Mouse (Mus musculus) telencephalon, adult 2 months (tissue): Measurements from ENCODE around the gene Tprg.

Experiments
- DNase-seq: peaks from one replicate; pipeline ENCODE4 v3.0.0-alpha.2; 2011; ENCODE audit warnings: low read depth, low spot score

Tprg gene

DNA sequence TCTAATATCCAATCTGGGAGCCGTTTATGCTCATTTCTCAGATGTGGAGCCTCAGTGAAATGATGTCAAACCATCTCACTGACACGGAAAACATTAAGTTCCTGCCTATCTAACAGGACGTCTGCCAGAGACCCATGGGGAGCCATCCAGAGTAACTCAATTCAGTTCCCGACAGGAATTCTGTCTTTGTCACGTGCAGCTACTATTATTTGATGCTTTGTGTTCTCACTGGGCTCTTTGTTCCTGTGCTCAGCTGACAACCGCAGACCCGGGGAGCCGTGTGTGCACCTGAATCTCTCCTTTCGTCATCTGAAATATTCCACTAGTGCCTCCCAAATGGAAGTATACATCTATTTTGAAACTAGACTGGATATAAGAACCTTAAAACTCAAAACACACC, 138.3 kb downstream of the Tprg start:
- no peak for DNase-seq

DNA sequence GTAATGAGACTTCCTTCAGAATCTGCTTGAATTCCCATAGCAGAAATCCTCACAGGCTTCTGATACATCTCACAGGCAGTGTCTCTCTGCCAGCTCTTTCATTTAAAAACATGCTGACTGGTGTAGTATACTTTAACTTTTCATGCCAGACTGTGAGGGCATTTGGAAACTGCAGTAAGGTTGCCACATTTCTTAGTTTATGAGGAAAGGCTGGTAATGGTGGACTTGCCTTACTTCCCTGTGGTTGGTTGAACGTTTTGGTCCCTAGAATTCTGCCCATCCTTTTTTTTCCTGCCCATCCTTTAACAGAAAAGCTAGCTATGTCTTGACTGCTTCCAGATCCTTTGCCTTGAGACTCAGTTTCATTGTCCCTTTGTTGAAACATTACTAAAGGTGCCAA, 138.8 kb downstream of the Tprg start:
- DNase-seq, result no peak

DNA sequence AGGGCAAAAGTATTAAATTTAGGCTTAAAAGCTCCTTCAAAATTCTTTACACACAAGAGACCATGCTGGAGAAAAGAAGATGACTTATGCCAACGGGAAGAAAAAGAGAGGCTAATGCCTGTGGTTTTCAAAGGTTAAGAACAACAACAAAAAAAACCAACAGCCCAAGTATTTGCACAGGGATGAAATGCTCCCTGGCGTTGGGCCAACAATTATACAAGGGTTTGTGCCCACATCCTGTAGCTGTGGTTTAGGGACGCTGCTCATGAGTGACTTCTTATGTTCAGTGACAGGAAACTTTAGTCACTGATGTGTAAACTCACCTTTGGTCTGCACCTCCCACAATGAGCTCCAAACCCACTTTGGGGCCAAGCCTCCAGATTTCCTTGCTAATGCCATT, 139.6 kb downstream of the Tprg start:
- no peak for DNase-seq

DNA sequence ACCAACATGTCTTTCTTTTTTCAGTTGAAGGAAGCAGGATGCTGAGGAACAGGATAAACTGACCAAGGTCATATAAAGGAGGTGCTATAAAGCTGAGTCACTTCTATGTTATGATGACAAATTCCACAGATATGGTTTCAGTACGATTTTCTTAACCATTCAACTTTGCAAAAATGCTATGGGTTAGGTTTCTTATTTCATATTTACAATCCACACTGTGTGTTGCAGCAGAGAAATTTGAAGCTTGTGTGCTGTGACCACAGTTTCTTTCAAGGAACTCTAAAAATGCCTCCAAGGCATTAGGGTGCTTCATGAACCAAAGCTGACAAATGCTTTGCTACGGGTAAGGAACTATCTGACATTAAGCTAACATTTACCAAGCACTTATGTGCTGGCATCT, 153.4 kb downstream of the Tprg start:
- no peak for DNase-seq

DNA sequence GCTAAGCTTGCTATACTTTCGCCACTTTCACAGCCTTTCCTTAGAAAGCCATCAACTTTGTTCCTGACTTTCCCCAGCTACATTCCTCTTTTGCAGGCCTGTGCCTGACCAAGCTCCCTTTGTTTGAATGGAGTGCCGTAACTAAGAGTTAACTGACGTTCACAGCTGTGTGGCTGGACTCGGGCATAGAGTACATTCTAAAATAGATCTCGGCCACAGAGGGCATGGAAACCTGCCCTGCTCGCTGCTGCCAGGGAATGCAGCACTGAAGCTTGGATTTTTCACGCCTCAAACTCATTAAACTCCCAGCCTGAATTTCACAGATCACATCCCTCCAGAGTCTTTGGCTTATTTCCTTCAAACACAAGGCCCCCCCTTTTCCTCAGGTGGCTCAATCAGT, 159.0 kb downstream of the Tprg start:
- DNase-seq, result no peak

DNA sequence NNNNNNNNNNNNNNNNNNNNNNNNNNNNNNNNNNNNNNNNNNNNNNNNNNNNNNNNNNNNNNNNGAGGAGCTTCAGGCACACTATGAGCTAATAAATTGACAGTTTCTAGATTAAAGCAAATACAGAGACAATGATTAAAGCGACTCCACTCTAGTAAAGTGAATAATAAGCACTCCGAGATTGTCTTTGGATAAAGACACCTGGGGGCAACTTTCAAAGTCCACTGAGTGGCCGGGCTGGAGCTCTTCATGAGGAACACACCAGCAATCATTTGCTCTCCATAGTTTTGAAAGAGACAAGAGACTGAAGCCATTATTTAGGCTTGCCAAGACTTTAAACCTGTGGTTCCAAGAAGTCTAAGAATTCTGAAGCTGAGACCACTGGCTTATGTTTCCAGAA, 164.9 kb downstream of the Tprg start:
- DNase-seq, result no peak

DNA sequence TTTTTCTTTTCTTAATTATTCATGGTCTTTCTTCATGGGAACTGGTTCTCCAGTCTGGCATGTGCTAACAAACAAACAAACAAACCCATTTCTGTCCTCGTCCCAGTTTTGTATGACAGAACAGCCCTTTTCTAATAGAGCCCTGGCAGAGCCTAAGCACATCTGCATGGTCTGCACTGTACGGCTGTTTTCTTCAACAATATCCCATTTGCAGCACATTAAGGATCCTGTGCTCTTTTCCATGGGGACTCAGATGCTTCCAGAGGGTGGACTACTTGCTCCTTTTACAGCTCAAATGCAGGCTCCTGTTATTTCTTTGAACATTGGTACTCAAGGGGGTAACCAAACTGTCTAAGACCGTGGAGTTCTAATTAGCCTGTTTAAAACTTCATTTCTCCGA, 178.1 kb downstream of the Tprg start:
- no peak for DNase-seq

DNA sequence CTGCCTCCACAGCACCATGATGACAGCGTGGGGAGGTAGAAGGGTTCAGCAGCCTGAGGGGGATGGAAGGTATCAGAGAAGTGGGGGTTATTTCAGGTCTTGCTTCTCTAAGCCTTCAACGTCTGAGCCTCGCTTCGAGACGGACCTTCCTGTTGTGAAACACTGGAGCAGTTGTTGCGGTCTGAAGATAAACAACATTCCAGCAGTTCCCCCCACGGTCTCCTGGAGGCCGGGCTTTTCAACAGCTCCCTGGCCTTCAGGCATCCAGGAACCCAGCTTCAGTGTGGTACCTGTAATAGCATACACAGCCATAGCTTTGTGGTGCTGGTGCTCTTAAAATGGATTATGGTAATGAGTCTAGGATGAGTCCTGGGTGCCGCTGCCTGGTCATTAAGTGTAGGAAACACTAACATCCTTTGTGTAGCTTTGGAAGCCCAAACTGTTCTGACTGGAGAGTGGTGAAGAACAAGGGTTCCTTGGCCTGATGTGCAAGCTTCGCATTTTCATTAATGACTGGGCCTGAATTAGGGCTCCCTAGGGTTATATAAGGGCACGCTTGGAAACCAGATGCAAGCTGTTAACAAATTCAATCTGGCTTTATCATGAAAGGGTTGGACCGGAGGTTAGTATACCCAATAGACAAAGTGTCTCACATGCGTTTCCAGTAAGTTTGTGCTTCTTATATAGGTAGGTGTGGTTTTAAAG, 179.0 kb downstream of the Tprg start:
- no peak for DNase-seq

DNA sequence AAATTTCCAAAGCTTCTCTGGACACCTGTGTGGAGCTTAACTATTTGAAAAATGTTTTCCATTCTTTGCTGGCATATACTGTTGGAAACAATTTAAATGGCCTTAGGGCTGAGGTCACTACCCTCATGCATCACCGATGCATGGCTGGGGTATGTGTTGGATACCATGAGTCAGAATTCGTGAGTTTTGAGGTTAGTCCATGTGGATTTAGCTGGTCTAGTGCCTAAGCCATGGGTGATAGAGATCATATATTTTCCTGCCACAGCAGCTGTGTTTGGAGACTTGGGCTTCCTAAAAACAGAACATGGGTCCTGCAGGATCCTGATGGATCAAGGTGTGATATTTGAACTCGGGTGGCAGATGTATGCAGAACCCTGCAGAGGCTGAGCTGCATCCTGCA, 181.4 kb downstream of the Tprg start:
- no peak for DNase-seq

DNA sequence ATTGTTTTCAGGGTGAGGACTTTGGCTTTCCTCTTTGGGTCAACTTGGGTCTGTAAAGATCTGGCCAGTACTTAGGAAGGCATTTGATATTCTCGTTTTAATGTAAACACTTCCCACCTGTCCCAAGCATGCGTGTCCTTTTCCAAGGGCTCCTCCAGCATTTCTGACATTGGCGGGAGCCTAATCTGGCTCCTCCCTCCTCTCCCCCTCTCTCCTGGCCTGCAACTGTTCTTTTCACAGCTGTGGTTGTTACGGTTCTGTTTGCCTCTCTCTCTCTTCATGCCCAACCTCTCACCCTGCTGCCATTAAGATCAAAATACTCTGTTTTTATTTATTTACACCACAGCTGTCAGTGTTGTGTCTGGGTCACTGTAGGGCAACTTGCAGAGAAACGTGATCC, 182.0 kb downstream of the Tprg start:
- no peak for DNase-seq
